Mouse (Mus musculus) ovary, postnatal 36 days (tissue): ENCODE results near the gene Cog7.

ENCODE experiments used
- DNase-seq: peaks from one replicate; pipeline ENCODE4 v3.0.0; 2022; ENCODE audit warnings: low spot score, mixed read lengths

Gene Cog7

GRCm38 (mm10) chr7:121954891-121955669, 26.4 kb downstream of the Cog7 start:
- DNase-seq: no peak

GRCm38 (mm10) chr7:121947513-121947912, 34.0 kb downstream of the Cog7 start:
- no peak for DNase-seq

- no peak for DNase-seq
These were observed 35.3 kb downstream of the Cog7 start for GRCm38 (mm10) chr7:121946196-121946595.

GRCm38 (mm10) chr7:121942371-121942770, 39.1 kb downstream of the Cog7 start:
- DNase-seq: no peak

- no peak for DNase-seq
These were observed 39.9 kb downstream of the Cog7 start for GRCm38 (mm10) chr7:121941640-121942039.

GRCm38 (mm10) chr7:121941016-121941415, 40.5 kb downstream of the Cog7 start:
- DNase-seq: no peak

GRCm38 (mm10) chr7:121939729-121940128, 41.8 kb downstream of the Cog7 start:
- no peak for DNase-seq

- DNase-seq: no peak
These were observed 42.3 kb downstream of the Cog7 start for GRCm38 (mm10) chr7:121939244-121939643.

- no peak for DNase-seq
These were observed 43.2 kb downstream of the Cog7 start for GRCm38 (mm10) chr7:121938124-121938891.

GRCm38 (mm10) chr7:121936861-121937630, 44.5 kb downstream of the Cog7 start:
- DNase-seq: no peak

- no peak for DNase-seq
These were observed 45.4 kb downstream of the Cog7 start for GRCm38 (mm10) chr7:121935906-121936794.

- DNase-seq: no peak
These were observed 47.2 kb downstream of the Cog7 start for GRCm38 (mm10) chr7:121934346-121934745.

- DNase-seq: no peak
These were observed 47.8 kb downstream of the Cog7 start for GRCm38 (mm10) chr7:121933675-121934074.

GRCm38 (mm10) chr7:121931246-121931645, 50.3 kb downstream of the Cog7 start:
- DNase-seq: no peak

GRCm38 (mm10) chr7:121927882-121928281, 53.6 kb downstream of the Cog7 start:
- DNase-seq: no peak

GRCm38 (mm10) chr7:121924361-121924760, 57.1 kb downstream of the Cog7 start:
- no peak for DNase-seq

GRCm38 (mm10) chr7:121913944-121914343, 67.6 kb downstream of the Cog7 start:
- no peak for DNase-seq

GRCm38 (mm10) chr7:121912250-121912649, 69.3 kb downstream of the Cog7 start:
- DNase-seq: no peak

- no peak for DNase-seq
These were observed 74.6 kb downstream of the Cog7 start for GRCm38 (mm10) chr7:121906879-121907278.

GRCm38 (mm10) chr7:121902757-121903411, 78.6 kb downstream of the Cog7 start:
- DNase-seq: no peak

GRCm38 (mm10) chr7:121899940-121900339, 81.6 kb downstream of the Cog7 start:
- no peak for DNase-seq
